Mouse (Mus musculus): ENCODE measurements around the gene Dennd4b. TPM values are rescaled to one million over a fixed set of nuclear protein-coding genes. Genes with fewer than 3 reads are reported as not detected.
"Not testable (repeated sequence)": the region's sequence is repeated elsewhere in the genome, so short reads cannot be mapped to it uniquely, and the experiment has no call there.

Gene Dennd4b
- total RNA-seq, 2 experiments from 2014 or later: 30.5 to 31.8 TPM

GRCm38 (mm10) chr3:90253174-90253573, 11.8 kb upstream of the Dennd4b start:
- not testable (repeated sequence) for DNase-seq

GRCm38 (mm10) chr3:90253653-90254418, 11.1 kb upstream of the Dennd4b start, which contains the start of gene Crtc2:
Gene Crtc2 (plus strand): TSS chr3:90254163.
- peak; percentile 96 to 98 for DNase-seq

GRCm38 (mm10) chr3:90254419-90255193, 10.4 kb upstream of the Dennd4b start:
- no peak for DNase-seq

GRCm38 (mm10) chr3:90255194-90255565, 9.8 kb upstream of the Dennd4b start:
- DNase-seq: no peak

- no peak for DNase-seq
Observed at GRCm38 (mm10) chr3:90255784-90256353, 9.1 kb upstream of the Dennd4b start.

- DNase-seq: no peak
Observed at GRCm38 (mm10) chr3:90256731-90257530, 8.1 kb upstream of the Dennd4b start.

- no peak for DNase-seq
Observed at GRCm38 (mm10) chr3:90258521-90258920, 6.5 kb upstream of the Dennd4b start.

GRCm38 (mm10) chr3:90263121-90263771, 1.7 kb upstream of the Dennd4b start:
- no peak for DNase-seq

GRCm38 (mm10) chr3:90264687-90265033, 325 bp upstream of the Dennd4b start:
- no peak for DNase-seq

GRCm38 (mm10) chr3:90265932-90266741, 1.2 kb downstream of the Dennd4b start:
- no peak for DNase-seq

- no peak for DNase-seq
Observed at GRCm38 (mm10) chr3:90266901-90267775, 2.2 kb downstream of the Dennd4b start.

- no peak for DNase-seq
Observed at GRCm38 (mm10) chr3:90268190-90268589, 3.2 kb downstream of the Dennd4b start.

GRCm38 (mm10) chr3:90268971-90269370, 4.0 kb downstream of the Dennd4b start:
- no peak for DNase-seq

GRCm38 (mm10) chr3:90270784-90271183, 5.8 kb downstream of the Dennd4b start:
- no peak for DNase-seq

GRCm38 (mm10) chr3:90272170-90272569, 7.2 kb downstream of the Dennd4b start:
- no peak for DNase-seq

- no peak for DNase-seq
Observed at GRCm38 (mm10) chr3:90273855-90274254, 8.9 kb downstream of the Dennd4b start.

GRCm38 (mm10) chr3:90275286-90275685, 10.3 kb downstream of the Dennd4b start:
- DNase-seq: no peak

GRCm38 (mm10) chr3:90276858-90277257, 11.9 kb downstream of the Dennd4b start:
- no peak for DNase-seq

- no peak for DNase-seq
Observed at GRCm38 (mm10) chr3:90277793-90278192, 12.8 kb downstream of the Dennd4b start.

- no peak for DNase-seq
Observed at GRCm38 (mm10) chr3:90278211-90278610, 13.2 kb downstream of the Dennd4b start.
